Mouse (Mus musculus) T-helper 2 cell (primary cell): ENCODE measurements at regions not wholly inside any gene's neighbourhood (a gene's known extent, or its start where the extent isn't known, plus 50 kb on each side); places are given as distances from the start of the nearest gene placed in this dataset.

Source experiments
- in situ Hi-C: fragments of 300-600 bp; cut with MboI, MseI; formaldehyde crosslinking; loops from one replicate; pipeline ENCODE4 v1.15.1; 2025; ENCODE audit warnings: high pct_unique_total_duplicates

- in situ Hi-C loops, result no loop called here
Measured at GRCm38 (mm10) chr3:72735011-72735410, 232.7 kb downstream of the Sis start.

DNA sequence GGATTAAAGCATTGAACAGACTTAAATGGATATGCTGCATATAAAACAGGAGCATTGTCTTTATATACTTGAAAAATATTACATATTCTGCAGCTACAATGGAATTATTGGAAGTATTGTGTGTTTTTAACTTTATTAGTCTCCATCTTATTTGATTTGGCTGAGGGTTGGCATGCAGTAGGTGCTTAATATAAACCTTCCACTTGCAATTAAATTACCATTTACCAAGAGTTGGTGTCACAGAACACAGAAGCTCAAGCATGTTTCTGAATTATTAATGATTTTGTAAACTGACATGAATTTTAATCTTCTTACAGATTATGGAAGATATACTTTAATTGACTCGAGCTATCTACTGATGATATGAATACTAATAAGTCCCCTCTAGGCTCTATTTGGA is 240.3 kb downstream of the Sis start:
- in situ Hi-C loops, result no loop called here

DNA sequence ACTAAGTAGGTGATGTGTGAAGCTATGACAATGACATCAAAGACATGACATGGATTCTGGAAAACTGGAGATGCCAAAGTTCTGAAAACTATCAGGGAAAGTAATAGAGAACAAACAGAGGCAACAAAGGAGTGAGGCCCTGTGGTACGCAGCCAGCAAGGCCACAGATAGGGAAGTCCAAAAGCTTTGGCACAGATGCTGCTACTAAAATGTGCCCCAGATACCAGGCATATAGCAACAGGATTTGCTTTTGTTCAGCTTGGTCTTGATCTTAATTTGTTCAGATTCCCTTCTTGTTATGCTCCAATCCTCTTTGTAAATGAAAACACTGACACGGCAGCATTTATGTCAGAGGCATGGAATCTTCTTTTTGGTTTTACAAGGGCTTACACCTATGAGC is 253.9 kb downstream of the Sis start:
- in situ Hi-C loops, result no loop called here

DNA sequence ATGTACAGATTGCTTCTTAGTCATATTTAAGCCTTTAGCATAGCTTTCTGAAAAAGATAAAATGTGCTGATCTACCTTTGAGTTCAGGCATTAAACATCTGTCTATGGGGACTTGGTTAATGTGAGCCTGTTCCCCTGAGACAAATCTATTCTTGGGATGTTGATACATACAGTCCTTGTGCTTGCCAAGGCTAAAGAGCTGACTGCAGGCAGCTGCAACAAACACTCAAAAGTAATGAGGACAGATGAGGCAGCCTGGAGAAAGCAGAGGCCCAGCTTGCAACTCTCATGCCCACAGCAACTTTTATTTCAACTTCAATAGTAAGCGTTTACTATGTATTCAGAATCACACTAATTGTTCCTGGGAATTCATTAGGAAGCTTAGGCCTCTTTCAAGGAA is 281.7 kb downstream of the Sis start:
- in situ Hi-C loops, result loop anchor here (10.0 kb wide), 1 partner anchor 1059 kb away; no protein-coding TSS in a partner anchor

- in situ Hi-C loops, result no loop called here
Measured at GRCm38 (mm10) chr3:72659194-72659593, 308.5 kb downstream of the Sis start.

DNA sequence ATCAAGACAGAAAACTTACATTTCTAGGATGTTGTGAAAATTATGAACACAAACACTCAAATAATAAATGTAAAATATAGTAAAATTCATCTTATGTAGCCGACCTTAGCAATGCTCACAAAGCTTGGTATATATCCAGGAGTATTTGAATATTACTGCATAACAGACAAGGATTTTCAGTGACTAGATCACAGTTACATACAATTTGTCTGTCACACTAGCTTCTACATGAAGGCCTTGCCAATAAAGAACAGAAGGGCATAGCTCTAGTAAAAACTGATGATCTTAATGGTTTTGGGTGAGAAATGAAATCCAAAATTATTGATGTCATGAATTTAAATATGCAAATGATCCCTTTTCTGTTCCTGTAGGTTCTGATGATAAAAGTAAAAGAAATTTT is 337.6 kb downstream of the Sis start:
- in situ Hi-C loops, result no loop called here

DNA sequence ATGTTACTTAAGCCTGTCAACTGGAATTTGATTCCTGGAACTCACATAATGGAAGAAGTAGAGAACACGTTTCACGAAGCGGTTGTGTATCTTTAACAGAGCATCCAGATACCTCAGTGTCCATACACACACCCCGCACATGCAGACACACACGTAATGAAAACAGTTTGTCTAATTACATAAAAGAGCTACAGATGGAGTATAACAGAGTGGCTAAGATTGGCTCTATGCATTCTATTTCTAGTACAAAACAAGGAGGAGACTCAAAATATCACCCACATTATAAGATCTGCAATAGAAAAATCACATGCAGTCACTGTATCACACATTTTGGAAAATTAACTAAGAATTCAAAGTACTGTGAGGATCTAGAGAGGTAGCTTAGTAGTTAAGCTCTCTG is 346.9 kb downstream of the Sis start:
- in situ Hi-C loops, result no loop called here

DNA sequence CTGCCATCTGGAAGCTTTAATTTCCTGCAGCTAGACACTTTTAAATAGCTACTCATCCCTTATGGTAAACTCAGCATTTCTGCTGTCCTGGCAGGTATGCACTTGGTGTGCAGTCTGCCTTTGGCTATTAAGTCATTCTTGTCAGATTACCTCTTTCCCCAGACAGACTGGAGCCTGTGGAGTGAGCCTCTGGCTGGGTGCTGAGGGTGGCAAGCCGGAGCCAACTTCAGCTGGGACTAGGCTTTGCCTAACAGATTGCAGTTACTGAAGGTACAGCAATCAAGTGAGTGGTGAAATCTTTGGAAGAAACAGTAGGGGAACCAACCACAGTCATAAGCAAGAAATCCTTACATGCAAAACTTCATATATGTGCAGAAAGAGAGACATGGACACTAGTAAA is 347.8 kb downstream of the Sis start:
- in situ Hi-C loops, result no loop called here

- in situ Hi-C loops, result no loop called here
Measured at GRCm38 (mm10) chr3:72603718-72604359, 363.8 kb downstream of the Sis start.
